Mouse (Mus musculus) CH12F3 (cell line): ENCODE data around the gene Pex19.

ENCODE experiments used
- in situ Hi-C: fragments of 300-500 bp; cut with MboI; formaldehyde crosslinking; loops from 2 replicates; pipeline ENCODE4 v1.14.3; 2020; ENCODE audit warnings: low sequenced_read_pairs

Pex19 gene

GRCm38 (mm10) chr1:172132319-172132718 lies 5.8 kb downstream of the Pex19 start:
- in situ Hi-C loops, result no loop called here

- in situ Hi-C loops, result no loop called here
Measured at GRCm38 (mm10) chr1:172133535-172133934, 7.0 kb downstream of the Pex19 start.

DNA sequence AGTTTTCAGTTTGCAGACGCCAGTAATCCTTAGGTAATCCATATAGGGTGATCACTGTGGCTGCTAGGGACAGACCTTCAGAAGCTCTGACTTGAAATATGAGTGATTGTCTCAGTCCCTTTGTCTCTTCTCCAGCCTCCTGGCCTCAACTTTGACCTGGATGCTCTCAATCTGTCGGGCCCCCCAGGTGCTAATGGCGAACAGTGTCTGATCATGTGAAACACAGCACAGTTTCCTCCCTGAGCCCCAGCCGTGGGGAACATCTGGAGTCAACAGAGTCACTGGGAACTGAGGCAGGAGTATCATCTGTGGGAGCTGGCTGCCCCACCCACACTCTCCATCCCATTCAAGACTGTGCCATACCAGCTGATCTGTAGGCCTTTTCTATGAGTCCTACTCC lies 7.5 kb downstream of the Pex19 start:
- in situ Hi-C loops, result no loop called here

DNA sequence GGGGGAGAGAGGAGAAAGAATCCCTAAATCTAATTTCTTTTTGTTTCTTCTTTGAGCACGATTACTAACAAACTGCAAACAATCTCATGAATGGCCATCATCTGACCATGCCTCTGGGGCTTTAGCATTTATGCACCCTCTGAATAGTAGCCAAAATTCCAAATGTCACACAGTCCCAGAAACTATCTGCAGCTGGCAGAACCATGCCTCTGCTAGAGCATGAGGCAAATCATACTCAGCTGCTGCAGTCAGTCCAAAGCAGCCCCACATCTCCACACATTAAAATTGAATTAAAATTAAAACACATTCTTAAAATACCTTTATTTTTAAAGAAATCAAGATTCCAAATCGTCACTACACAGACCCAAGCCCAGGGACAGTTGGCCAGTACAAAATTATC lies 13.6 kb downstream of the Pex19 start:
- in situ Hi-C loops, result no loop called here

GRCm38 (mm10) chr1:172140825-172141224 lies 14.3 kb downstream of the Pex19 start:
- in situ Hi-C loops, result no loop called here

- in situ Hi-C loops, result no loop called here
Measured at GRCm38 (mm10) chr1:172141529-172141928, 15.0 kb downstream of the Pex19 start.

DNA sequence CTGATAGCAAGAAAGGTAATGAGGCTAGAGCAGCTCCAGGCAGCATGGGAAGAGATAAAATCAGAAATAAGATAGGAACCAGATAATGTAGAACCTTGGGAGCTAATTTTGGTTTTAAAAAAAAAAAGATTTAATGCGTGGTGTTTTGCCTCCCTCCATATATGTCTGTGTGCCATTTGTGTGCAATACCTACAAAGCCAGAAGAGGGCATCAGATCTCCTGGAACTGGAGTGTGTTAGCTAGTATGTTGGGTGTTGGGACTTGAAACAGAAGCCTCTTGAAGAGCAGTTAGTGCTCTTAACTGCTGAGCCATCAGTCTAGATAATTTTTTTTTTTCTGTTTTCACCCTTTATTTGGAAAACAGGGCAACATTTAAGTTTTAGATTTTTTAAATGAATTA lies 17.0 kb downstream of the Pex19 start:
- in situ Hi-C loops, result no loop called here

- in situ Hi-C loops, result no loop called here
Measured at GRCm38 (mm10) chr1:172147835-172148278, 21.3 kb downstream of the Pex19 start, which contains the start of gene Dcaf8. Dcaf8 (plus strand) TSS chr1:172148084.

DNA sequence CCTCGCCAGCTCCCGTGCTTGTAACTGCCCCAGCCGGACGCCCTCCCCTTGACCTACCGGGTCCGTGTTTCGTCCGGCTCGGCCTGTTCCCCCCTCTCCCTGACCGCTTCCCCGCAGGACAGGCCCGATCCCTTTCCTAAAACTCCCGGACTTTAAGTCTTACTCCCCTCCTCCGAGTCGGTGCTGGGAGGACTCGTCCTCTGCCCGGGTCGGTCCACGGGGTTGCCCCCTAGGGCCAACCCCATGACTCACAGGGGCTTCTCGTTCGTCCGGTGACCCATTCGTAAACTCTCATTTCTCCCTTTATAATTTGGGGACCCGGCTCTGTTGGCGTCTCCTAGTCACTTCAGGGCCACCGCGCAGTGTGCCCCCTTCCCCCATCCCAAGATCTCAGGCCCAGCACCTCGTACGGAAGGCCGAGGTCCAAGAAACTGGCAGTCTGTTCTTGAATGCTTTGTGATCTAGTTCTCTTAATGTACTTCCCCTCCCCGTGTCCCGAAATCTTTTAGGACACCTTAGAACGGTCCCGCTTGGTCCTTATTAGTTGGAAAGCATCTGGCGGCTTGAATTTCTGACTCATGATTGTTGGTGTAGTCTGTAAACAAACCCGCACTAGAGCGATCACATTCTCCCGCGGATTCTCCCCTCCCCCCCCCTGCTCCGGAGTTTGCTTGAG lies 21.9 kb downstream of the Pex19 start:
- in situ Hi-C loops, result no loop called here

DNA sequence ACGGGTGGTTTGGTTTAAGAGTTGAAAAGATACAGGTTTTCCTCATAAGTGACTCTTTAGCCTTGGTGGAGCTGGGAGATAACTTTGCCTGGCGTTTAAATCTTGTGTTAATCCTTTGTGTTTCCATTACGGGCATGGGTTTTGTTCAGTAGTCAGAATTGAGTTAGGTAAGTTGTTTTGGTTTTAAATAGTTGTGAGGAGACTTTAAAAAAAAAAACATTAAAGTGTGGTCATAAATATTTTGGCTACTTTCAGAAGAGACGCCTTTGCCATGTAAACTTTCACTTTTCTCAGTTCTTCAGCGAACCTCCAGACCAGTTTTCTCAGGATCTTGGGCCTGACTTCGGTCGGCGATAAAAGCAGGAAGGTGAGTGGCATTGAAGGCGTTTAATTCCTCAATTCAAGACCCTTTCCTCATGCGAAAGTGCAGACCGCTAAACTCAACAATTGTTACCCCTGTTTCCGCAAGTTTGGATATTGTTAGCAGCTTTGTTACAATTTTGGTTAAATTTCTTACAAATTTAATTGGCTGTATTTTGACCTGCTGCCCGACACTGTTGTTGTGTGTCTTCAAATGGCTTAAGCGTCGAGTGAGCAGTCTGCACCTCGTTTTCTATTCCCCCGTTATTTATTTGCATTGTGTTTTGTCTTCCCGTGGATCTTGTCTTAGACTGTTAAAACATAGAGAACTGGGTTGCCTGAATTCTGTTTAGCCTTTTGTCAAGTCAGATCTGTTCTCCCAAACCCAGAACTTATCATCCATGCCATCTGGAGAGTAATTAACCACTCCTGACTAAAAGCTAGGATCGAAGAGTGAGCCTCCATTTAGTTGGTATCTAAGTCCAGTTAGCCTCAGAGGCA lies 22.6 kb downstream of the Pex19 start:
- in situ Hi-C loops, result no loop called here

- in situ Hi-C loops, result no loop called here
Measured at GRCm38 (mm10) chr1:172154536-172154935, 28.0 kb downstream of the Pex19 start.

- in situ Hi-C loops, result no loop called here
Measured at GRCm38 (mm10) chr1:172155518-172155917, 29.0 kb downstream of the Pex19 start.

DNA sequence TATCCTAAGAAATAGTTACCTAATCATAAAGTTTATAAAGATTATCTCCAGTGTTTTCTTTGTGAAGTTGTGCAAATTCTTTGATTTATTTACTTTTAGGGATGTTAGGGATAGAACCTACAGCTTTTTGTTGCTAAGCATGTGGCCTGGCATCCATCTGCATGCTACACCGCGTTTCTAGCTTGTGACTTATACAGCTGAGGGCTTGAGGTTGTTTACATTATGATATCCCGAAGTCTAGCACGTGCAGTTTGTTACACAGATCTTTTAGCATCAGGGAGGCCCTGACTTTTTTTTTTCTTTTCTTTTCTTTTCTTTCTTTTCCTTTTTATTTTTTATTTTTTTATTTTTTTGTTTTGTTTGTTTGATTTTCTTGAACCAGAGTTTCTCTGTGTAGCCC lies 33.4 kb downstream of the Pex19 start:
- in situ Hi-C loops, result no loop called here

GRCm38 (mm10) chr1:172160508-172160907 lies 34.0 kb downstream of the Pex19 start:
- in situ Hi-C loops, result no loop called here

GRCm38 (mm10) chr1:172162009-172162408 lies 35.5 kb downstream of the Pex19 start:
- in situ Hi-C loops, result no loop called here

- in situ Hi-C loops, result no loop called here
Measured at GRCm38 (mm10) chr1:172162959-172163358, 36.4 kb downstream of the Pex19 start.

DNA sequence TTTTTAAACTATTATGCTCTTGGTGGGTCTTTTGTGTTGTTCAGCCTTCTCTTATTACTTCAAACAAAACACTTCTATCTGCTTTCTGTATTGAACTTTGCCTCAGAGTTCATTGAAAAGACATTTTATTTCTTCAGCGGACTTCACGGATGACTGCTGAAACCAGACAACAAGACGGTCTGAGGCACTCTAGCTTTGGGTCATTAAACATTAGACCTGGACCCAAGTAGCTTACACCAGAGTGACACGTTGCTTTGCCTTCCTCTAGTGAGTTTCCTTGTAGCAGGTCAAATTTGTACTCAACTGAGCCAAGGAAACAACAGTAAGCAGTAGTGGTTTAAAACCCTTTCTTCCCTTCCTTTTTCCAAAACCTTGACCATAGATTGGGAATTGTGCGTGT lies 41.4 kb downstream of the Pex19 start:
- in situ Hi-C loops, result no loop called here

DNA sequence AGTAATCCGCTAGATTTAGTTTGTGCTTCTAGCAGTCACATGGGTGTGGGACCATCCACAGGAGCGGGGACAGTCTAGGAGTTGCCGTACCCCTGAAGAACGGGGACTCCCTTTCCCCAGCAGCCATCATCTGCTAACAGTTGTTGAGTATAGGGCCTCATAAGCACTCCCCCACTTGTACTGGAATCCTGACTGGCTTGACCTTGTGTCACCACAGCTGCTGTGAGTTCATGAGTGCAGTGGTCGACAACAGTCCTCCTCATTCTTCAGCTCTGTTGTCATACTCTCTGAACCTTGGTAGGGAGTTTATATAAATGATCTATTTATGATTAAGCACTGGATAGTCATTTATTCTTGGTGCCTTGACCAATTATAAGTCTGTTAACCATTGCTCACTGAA lies 43.3 kb downstream of the Pex19 start:
- in situ Hi-C loops, result no loop called here

DNA sequence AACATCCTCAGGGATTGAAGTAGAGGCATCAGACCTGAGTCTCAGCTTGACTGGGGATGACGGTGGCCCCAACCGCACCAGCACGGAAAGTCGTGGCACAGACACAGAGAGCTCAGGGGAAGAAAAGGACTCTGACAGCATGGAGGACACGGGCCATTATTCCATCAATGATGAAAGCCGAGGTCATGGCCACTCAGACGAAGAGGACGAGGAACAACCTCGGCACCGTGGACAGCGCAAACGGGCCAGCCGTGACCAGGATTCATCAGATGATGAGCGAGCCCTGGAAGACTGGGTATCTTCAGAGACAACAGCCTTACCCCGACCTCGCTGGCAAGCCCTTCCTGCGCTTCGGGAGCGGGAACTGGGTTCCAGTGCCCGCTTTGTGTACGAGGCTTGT lies 45.8 kb downstream of the Pex19 start:
- in situ Hi-C loops, result no loop called here

DNA sequence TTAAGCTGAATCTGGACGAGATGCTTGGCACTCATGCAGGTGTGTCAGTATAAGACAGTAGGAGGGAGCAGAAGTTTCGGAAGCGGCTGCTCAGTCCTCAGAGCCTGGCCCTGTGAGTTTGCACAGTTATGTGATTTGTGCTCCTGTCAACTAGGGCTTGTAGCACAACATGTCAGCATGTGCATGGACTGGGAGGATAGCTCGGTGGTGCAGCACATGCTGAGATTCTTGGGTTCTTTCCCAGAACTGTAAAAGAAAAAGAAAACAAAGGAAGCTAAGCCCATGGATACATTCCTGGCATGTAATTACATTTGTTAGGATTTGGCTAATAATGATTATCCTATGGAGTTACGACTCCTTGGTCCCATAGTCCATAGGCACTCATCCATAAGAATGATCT lies 46.6 kb downstream of the Pex19 start:
- in situ Hi-C loops, result no loop called here

- in situ Hi-C loops, result no loop called here
Measured at GRCm38 (mm10) chr1:172177791-172178190, 51.2 kb downstream of the Pex19 start.

GRCm38 (mm10) chr1:172179102-172179501 lies 52.5 kb downstream of the Pex19 start:
- in situ Hi-C loops, result no loop called here
